Mouse (Mus musculus): Measurements from ENCODE around the gene Tmco5. TPM values are rescaled to one million over a fixed set of nuclear protein-coding genes. Genes with fewer than 3 reads are reported as not detected.

Tmco5 gene
- total RNA-seq (2021): not detected in 2 replicates
- long read RNA-seq, experiment 1: 0 reads
- long read RNA-seq, experiment 2: 0 reads

DNA sequence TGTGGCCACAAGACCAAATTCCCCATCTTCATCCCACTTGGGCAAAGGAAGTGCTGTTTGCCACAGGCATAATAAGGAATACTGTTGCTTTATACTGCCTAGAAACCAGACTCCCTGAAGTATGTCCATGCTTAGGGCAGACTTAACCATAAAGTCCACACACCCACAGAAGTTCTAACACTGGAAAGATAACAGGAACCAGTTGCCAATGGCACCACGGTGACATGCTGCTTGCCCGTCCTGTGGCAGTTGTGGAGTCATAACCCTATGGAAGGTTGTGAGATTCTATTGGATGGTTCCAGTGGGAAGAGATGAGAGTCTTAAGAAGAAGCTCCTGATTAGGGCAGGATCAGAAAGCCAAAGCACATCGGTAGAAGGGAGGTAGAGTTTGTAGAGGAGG, at the start of gene Tmco5:
Tmco5 (plus strand) TSS at position 301 of the 400 bp plus-strand sequence.
- no peak for DNase-seq

DNA sequence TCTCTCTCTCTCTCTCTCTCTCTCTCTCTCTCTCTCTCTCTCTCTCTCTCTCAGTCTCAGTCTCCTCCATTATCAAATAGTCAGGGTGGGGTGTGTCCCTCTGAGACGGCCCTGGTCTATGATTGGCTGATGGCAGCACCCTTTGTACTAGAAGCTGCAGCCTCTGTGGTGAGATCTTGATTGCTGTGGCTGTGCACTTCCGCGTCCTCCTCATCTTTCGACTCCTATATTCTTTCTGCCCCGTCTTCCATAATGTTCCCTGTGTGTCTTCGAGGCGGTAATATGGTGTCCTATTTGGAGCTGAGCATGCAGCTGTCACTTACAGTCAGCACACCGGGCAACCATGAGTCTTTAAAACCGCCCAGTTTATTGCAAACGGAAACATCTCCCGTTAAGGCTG, 46.6 kb upstream of the Tmco5 start:
- no peak for DNase-seq

DNA sequence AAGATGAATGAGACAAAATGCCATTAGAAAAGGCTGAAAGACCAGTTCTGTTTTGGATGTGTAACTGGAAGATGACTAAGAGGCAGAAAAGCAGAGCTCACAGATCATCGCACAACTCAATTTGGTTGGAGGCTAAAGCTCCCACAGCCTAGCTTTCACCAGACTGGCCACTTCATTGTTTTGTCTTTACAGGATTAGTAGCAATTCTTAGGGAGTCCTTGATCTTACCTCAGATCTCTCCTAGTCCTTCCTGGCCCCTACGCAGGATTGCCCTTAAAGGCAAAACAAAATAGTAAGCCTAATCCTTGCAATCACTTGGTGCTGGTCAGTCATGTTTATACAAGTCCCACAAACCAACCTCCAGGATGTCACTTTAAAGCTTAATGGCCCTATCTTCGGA, 40.7 kb upstream of the Tmco5 start:
- DNase-seq: no peak

DNA sequence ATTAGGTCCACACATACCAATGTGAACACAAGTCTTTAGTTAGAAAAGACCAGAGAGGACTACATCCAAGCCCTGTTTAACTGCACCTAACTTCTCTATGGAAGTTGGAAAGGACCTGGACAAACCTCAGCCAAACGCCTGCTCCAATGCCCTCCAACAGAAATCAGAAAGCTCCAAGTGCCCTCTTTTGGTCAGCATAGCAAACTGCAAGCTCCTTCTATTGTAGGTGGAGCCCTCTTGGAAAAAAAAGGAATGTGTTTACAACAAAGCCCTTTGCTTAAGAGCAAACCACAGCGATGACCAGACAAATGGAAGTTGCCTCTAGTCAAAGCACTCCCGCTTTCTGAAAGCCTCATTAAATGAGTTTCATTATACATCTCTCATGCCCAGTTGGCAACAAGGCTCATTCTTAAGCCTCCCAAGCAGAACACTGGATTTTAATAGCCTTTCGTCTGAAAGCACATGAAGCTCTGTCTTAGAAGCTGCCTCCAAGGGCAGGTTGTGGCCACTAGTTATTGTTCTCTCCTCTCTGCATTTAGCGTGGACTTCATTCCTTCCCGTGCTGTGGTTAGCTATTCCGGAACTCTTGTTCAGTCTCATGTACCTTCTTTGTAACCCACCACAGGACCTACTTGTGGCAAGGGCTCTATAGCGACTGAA, 39.8 kb upstream of the Tmco5 start:
- DNase-seq: peak; percentile 52

DNA sequence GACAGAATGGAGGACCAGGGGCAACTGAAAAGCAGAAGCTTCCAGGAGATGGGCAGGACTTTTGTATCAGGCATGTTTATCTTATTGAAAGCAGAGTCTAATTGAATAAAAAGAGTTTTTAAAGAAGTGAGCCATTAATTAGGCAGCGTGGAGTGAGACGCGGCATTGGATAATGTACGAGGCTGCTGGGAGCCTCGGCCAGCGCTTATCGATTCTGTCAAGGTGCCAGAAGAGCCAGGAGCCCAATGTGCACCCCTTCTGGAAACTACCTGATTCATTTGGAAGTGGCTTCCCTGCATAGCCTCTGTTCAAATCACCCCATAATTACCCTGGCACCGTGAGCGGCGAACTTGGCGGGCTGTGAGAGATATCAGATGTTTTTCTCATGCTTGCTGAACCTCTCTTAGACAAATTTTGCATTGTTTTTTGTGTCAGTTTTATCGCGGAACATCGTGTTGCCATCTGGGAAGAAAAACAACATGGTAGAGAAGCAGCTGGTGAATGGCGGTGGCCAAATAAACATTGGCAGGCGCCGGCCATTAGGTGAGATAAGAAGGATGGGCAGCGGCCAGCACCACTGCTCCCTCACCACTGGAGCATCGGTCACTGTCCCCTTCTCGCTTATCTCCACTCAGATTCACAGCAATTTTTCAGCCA, 28.4 kb upstream of the Tmco5 start:
- no peak for DNase-seq

DNA sequence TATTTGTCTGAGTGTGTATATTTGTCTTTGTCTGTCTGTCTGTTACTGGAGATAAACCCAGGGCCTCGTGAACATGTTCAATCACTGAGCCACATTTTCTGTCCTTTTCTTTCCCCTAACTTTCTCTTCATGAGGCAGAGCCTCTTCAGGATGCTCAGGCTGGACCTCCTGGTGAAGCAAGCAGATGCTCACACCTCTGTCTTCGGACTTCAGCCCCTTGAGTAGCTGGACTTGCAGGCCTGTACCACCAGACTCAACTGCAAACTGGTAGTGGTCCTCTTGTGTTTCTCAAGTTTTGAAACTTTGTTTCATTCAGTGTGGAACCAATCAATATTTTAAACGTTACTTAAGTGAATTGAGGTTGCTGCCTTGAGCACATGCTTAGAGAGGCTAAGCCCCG, 27.1 kb upstream of the Tmco5 start:
- DNase-seq: no peak

DNA sequence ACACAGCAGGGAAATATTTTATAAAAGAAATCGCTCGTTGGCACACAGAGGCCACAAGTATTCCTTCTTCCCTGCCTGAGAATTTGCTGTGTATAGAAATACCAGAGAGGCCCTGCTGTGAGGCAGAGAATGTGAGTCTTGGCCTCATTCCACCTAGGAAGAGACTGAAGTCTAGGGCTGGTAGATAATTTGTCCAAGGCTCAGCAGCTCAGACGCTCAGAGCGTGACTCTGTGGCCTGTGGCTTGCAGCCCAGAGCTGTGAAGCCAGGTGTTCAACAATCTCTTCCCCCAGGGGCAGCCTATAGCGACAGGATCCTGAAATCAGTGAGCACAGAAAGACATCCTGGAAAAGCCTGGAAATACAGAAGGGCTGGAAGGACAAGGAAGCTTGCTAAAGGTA, 26.2 kb upstream of the Tmco5 start:
- DNase-seq: no peak

DNA sequence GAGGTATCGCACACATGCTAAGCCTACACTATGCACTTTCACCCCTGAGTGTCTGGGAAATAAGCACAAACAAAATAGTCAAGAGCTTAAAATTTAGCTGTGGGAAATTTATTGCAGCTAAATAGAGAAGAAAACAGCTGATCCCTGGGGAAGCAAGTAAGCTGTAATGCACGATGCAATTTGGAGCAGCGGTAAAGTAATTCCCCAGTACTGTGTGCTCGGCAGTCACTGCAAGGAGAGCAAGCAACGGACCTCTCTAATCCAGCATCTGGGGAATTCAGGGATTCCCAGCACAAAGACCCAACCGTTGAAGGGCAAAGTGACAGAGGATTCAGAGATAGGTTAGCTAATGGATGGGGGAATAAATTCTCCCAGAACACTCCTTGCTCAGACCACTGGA, 19.8 kb upstream of the Tmco5 start:
- DNase-seq: no peak

DNA sequence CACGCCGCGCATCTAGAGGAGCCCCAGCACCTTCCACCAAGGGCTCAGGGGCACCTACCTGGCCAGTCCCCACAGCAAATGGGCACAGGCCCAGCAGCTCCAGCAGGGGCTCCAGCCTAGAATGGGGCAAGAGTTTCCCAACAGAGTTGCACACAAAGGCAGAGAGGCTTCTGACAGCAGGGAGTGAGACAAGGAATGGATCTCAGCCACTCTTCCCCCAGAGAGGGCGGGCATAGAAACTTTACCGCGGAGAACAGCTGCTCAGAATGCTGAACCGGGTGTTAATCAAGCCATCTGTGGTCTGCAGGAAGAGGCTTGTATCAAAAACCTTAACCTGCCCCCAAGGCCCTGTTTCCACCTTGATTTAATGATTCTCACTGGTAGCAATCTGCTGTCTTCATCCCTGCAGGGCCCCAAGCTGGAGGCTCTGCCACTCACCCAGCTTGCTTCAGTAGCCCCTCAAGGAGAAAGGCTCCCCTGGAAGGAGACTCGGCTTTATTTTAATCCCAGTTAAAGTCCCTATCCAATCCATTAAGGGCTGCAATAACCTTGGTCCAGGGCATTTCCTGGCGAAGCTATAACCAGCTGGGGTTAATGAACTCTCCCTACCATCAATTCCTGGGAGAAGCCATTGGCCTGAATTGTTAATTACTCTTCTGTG, 1.4 kb upstream of the Tmco5 start:
- no peak for DNase-seq

DNA sequence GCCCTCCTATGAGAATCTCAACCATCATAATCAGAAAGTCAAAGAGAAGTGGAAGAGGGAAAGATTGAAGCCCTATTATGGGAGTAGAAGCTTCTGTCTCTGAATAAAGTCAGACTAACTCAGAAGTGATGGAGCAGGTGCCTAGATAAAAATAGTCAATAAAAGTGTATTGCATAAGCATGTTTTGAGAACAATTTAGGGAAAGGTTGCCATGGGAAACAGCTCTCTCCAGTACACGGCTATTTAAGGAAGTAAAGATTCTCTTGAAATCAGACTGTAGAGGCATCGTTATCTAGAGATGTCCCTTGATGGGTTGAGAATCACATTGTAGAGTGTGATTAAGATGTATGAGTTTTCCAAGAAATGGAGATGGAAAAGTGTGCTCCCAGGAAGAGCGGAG, 1.2 kb downstream of the Tmco5 start:
- no peak for DNase-seq

DNA sequence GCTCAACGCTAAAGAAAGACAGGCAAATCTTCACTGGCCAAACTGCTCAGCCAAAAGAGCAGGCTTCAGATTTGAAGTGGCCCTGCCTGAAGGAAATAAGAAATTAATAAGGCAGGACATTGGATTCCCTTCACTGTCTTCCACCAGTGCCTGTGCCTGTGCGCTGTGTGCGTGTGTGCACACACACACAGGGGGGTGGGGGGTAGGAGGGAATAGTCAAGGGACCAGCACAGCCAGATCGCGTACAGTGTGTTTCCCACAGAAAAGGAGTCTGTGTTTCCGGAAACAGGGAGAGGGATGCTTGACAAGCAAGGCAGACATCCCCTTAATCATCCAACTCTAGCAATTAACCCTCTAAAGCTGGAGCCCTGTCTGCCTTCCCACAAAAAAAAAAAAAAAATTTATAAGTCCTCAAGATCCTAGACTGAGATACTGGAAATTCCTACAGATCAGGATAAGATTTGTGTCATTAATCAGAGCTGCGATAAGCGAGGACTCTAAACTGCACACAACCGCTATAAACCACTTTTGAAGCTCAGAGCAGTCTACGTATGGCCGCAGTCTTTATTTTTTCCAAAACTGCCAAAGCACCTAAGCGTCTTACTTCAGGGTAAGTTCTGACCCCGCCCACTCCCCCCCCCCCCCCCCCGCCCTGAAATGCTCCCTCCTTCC, 15.0 kb downstream of the Tmco5 start:
- no peak for DNase-seq

DNA sequence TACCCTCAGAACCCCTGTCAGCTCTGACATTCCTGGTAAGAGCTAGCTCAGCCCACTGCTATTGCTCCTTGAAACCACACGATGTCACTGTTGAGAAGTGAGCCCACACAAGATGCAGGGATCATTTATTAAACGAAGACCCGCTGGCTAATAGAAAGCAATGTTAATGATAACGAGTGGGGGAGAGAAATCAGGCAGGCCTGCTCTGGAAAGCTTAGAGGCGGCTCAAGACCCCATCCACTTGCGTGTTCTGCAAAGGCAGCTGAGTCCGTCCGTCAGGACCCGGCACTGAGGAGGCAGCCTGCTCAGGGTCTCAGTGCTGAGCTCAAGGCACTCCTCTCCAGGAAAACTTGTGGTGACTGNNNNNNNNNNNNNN, 15.5 kb downstream of the Tmco5 start:
- DNase-seq: peak; percentile 44

DNA sequence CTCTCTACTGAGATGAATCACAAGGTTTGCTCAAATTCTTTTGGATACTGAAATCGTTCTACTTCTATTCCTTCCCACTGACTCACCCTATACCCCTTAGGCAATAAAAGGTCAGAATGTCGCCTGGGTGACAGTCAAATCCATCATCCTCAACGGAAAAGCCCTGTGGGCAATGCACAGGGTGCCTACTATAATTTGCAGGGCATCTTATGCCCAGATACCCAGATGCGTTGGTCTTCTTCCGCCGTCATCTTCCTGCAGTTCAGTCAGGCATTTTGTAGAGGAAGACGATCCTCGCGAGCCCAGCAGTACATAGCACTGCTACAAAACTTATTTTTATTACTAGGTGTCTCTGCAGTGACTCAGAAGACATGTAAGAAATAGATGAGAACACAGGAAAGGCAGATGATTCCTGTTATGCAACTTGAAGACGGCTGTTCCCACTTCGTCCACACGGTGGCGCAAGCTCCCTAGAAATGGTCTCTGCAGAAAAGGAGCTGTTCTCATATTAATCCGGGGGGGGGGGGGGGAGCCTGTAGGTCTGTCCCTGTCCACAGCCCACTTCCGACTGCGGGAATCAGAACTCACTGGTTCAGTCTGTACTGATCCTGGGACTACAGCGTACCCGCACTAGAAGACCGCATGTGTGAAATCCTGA, 21.3 kb downstream of the Tmco5 start:
- peak; percentile 91 for DNase-seq

DNA sequence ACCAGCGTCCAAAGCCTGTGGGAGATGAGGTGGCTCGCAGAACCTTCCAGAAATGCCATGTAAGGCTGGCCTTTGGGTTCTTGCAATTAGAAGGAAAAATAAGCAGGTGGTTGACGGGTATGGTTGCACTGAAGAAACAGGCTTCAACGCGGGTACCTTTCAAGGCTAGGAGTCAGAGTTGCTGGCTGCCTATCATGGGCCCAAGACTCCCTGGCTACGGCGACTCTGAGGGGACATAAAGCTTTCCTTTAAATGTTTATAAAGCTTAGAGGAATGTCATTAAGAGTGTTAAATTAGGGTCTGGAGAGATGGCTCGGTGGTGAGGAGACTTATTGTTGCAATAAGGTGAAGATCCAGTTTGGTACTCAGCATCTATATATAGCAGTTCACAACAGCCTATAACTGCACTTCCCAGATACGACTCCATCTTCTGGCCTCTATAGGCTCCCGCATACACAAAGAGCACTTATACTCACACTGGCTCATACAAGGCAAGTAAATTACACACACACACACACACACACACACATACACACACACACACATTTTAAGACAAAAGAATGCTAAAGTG, 21.9 kb downstream of the Tmco5 start:
- DNase-seq: no peak

DNA sequence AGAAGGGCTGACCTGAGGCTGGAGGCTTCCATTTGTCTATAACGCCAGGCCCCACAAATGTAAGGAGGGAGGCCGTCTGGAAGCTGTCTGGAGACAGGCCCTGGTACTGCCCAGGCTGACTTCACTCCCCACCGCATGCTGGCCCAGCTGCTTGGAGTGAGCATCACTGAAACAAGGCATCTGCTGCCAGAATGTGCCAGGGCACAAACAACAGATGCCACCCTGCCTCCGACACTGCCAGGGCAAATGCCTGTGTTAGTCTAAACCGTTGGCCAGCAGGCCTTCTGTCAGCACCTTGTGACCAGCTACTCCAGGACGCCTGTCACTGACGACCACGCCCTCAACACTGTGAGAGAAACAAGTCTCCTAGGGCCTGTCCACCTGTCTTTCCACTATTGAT, 29.8 kb downstream of the Tmco5 start:
- DNase-seq: no peak

DNA sequence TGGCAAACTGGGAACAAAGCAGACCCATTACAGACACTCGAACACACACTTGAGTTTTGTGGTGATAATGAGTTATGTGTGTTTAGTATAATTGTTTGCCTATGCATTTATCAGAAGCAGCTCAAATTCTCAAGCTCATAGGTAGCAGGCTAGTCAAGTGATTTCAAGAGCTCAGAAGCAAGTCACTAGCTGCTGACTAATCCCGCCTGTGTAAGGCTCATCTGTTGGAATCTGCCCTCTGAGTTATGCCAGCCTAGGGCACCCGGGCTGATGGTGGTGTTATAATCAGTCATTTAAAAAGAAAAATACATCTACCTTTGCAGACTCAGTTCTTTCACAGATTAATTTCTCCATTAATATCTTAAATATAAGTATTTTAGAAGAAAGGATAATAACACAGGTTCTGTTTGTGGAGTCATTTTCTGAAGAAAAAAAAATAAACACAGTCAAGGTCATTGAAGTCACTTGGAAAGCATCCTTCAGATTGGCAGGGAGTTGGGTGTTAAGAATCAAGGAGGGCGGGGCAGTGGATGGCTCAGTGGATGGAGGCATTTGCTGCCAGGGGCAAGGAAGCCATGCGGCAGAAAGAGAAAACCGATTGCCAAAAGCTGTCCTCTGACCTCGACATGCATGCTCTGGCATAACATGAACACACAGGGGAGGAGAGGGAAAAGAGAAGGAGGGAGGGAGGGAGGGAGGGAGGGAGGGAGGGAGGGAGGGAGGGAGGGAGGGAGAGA, 34.0 kb downstream of the Tmco5 start:
- DNase-seq: no peak

DNA sequence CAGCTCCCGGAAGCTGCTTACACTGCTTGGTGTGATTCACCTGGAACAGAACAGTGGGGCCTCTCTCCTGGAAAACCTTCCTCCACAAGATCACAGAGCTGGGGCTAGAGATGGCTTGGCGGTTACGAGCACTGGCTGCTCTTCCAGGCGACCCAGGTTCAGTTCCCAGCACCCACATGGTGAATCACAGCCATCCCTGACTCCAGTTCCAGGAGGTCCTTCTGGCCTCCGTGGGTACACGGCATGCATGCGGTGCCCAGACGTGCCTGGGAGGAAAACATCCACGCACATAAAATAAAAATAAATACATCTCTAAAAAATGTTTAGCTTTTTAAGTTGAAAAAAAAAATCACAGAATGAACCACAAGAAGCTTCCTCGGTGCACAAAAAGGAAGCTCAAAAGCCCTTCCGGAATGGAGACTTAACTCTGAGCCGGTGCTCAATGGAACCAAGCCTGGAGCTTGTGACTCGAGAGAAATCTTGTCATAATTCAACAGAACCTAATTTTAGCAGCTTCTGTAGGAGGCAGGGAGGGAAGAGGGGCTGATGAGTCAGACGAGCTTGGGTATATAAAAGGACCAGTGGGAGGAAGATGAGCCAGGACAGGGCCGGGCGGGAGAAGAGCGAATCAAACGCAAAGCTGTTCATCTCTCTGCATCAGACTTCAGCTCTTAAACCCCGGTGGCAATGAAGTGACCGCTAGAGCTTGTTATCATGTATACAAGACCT, 35.4 kb downstream of the Tmco5 start:
- peak; percentile 29 for DNase-seq

DNA sequence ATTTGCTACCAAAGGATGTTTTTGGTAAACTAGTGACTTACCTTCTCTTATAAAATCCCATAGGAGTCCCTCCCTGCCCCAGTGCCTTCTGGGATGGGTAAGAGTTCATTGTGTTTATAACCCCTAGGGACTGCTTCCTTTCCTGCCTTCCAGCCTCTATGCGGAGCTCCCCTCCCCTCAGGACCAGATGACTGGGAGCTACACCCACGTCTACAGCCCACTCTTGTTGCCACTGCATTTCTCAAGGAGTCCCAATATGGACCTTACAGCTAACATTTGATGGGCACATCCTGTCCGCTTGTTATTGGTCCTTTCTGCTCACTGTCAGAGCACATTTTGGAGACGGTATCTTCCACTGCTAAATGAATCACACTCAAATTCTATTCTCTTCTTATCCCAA, 36.1 kb downstream of the Tmco5 start:
- DNase-seq: no peak

DNA sequence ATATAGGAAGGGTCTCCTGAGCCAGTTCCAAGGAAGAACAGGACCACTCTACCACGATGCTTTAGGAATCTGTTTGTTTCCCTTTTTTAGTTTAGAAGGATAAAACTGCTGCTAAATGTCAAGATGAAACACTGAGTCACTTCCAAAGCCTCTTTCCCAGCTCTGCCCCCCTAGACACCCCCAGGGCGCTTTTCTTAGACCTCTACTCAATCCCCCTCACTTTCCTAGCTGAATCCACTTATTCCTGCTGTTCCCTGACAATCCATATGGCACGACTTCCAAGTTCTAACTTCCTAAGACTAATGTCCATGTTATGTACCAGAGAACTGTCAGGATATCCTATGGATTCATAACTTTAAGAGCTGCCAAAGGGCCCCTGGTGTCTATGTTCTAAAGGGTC, 40.1 kb downstream of the Tmco5 start:
- no peak for DNase-seq

DNA sequence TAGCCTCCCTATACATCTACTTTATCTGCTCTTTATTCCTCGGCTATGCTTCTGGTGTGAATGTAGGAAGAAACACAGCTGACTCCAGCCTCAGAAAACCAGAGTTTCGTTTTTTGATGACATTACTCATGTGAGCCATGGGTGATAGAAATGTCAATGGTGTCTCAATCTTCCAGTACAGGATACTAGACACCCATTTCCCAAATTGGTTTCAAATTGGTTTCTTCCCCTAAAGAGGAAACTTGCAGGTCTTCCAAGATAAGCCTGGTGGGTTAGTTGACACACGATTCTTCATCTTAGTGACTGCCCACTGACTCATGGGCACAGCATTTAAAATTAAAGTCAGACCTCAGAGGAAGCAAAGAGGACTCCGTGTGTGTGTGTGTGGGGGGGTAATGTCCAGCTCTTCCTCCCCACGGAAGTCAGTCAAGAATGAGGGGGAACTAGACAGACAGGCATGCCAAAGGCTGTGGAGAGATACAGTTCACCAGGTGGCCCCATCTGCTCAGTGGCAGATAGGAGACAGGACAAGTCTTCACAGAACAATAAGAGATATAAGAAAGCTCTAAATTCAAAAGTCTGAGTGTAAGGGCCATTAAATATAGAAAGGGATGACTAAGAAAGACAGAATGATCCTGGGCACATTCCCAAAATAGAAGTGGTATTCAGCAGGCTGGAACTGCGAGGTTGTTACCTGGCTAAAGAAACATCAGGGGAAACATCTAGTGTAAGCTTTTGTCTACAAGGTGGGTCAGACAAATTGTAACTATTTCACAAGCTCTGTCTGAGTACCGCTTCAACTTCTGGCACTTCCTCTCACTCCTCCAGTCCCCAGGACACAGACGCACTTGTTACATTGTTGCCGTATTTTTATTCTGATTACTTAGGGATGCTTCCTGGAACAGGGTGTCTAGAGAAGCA, 44.3 kb downstream of the Tmco5 start:
- no peak for DNase-seq
